Mouse (Mus musculus): ENCODE results near the gene Pnp. TPM values are rescaled to one million over a fixed set of nuclear protein-coding genes. Genes with fewer than 3 reads are reported as not detected.
A peak's percentile ranks its signal among the peaks of the same experiment; 100 is the strongest.
"Not testable (repeated sequence)": the region's sequence is repeated elsewhere in the genome, so short reads cannot be mapped to it uniquely, and the experiment has no call there.

Gene Pnp
- total RNA-seq, 2 experiments from 2014 or later, result 11.0 to 15.6 TPM

GRCm38 (mm10) chr14:51007914-51008713, 77.2 kb downstream of the Pnp start:
- intact Hi-C loops (cut with DNase I), result loop anchor here (2.0 kb wide), 1 partner anchor 31 kb away; no protein-coding TSS in a partner anchor
- DNase-seq (ENCODE audit: extremely low spot score in 1 of 2, low spot score in 2 of 2), result peak; percentile 57 to 69

- intact Hi-C loops (cut with DNase I), result loop anchor here (2.0 kb wide), 1 partner anchor 32 kb away; no protein-coding TSS in a partner anchor
- no peak for DNase-seq (ENCODE audit: extremely low spot score in 1 of 2, low spot score in 2 of 2)
Observed at GRCm38 (mm10) chr14:51008781-51009180, 77.9 kb downstream of the Pnp start.

GRCm38 (mm10) chr14:51009572-51009971, 78.7 kb downstream of the Pnp start:
- intact Hi-C loops (cut with DNase I), result loop anchor here (2.0 kb wide), 1 partner anchor 33 kb away; no protein-coding TSS in a partner anchor
- DNase-seq (ENCODE audit: extremely low spot score in 1 of 2, low spot score in 2 of 2), result no peak

- DNase-seq (ENCODE audit: extremely low spot score in 1 of 2, low spot score in 2 of 2); intact Hi-C loops (cut with DNase I): not testable (repeated sequence)
Observed at GRCm38 (mm10) chr14:51014724-51015123, 83.8 kb downstream of the Pnp start.

Other genes starting within 250 kb of the Pnp start
- gene Olfr747, start 237.9 kb upstream of the Pnp start, total RNA-seq (2021), result not detected
- not detected for gene Olfr748, start 223.7 kb upstream of the Pnp start, total RNA-seq (2021)
- gene Olfr749, start 186.0 kb upstream of the Pnp start, total RNA-seq (2021), result not detected
- 10 to 100 TPM; 67.9 to 70.9 TPM for gene Ttc5, start 145.6 kb upstream of the Pnp start, total RNA-seq (2021)
- gene Ccnb1ip1, start 123.3 kb upstream of the Pnp start, total RNA-seq (2021), result not detected
- 10 to 100 TPM; 26.1 to 29.0 TPM for gene Parp2, start 123.2 kb upstream of the Pnp start, total RNA-seq (2021)
- 1 to 10 TPM; 2.7 to 5.3 TPM for gene Tep1, start 60.5 kb upstream of the Pnp start, total RNA-seq (2021)
- 1 to 10 TPM; 1.4 to 2.1 TPM for gene Klhl33, start 33.6 kb upstream of the Pnp start, total RNA-seq (2021)
- 10 to 100 TPM; 29.9 to 34.2 TPM for gene Osgep, start 6.2 kb upstream of the Pnp start, total RNA-seq (2021)
- 10 to 100 TPM; 65.8 to 66.3 TPM for gene Apex1, start 6.1 kb upstream of the Pnp start, total RNA-seq (2021)
- gene Pip4p1, start 226 bp upstream of the Pnp start, total RNA-seq (2021), result 10 to 100 TPM; 79.6 to 89.0 TPM
- 10 to 100 TPM in 1 of 2 experiments, 1 to 10 TPM in 1; 6.5 to 13.7 TPM for gene Gm49342, start 13.4 kb downstream of the Pnp start, total RNA-seq (2021)
- gene Pnp2, start 24.9 kb downstream of the Pnp start, total RNA-seq (2021), result 1 to 10 TPM in 1 of 2 experiments, under 1 TPM in 1; 0.79 to 1.7 TPM
- under 1 TPM in 1 of 2 experiments, not detected in 1; 0.30 TPM for gene Rnase10, start 76.7 kb downstream of the Pnp start, total RNA-seq (2021)
- gene Rnase9, start 110.8 kb downstream of the Pnp start, total RNA-seq (2021), result not detected
- not detected for gene Rnase11, start 119.1 kb downstream of the Pnp start, total RNA-seq (2021)
- gene Rnase12, start 126.6 kb downstream of the Pnp start, total RNA-seq (2021), result not detected
- not detected for gene Olfr750, start 143.4 kb downstream of the Pnp start, total RNA-seq (2021)
- gene Rnase4, start 160.0 kb downstream of the Pnp start, total RNA-seq (2021), result 10 to 100 TPM; 11.2 to 14.0 TPM
- 1 to 10 TPM; 2.5 to 3.7 TPM for gene Ang, start 160.1 kb downstream of the Pnp start, total RNA-seq (2021)
- not detected for gene Eddm3b, start 183.3 kb downstream of the Pnp start, total RNA-seq (2021)
- gene Rnase6, start 192.8 kb downstream of the Pnp start, total RNA-seq (2021), result not detected
- not detected for gene Rnase1, start 215.7 kb downstream of the Pnp start, total RNA-seq (2021)
- gene Rnase2b, start 231.2 kb downstream of the Pnp start, total RNA-seq (2021), result not detected

Data from left cerebral cortex, postnatal 10 days (tissue).